Mouse (Mus musculus): ENCODE data around the gene Rabgap1l. TPM values are rescaled to one million over a fixed set of nuclear protein-coding genes. Genes with fewer than 3 reads are reported as not detected.

Gene Rabgap1l
- total and polyA plus RNA-seq, 3 experiments, result 12.9 to 325 (median 302) TPM

DNA sequence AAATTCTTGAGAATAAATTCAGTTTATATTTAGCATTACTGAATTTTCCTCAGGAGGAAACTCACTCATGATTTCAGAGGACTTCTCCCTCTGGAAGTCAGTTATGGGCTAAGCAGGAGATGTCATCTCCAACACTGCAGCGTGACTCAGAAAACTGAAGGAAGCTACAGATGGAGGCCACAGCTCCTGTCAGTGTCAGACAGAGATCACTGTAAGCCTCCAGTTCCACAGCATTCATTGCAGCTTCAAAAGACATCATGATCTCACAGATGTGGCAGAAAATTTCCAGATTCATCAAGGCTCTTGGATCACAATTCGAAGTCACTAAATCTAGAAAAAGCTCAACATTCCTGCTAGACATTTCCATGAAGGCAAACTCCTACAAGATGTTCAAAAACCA, 555.0 kb downstream of the Rabgap1l start:
- no peaks in the 10 kb centered on the region for H3K27me3 ChIP-seq (ENCODE audit: insufficient read depth, low read length)
- no peaks in the 10 kb centered on the region for H3K4me1 ChIP-seq (ENCODE audit: insufficient read depth, low read depth, low read length)
- peaks cover 48% of the 10 kb centered on the region for H3K36me3 ChIP-seq (replicated peaks)

DNA sequence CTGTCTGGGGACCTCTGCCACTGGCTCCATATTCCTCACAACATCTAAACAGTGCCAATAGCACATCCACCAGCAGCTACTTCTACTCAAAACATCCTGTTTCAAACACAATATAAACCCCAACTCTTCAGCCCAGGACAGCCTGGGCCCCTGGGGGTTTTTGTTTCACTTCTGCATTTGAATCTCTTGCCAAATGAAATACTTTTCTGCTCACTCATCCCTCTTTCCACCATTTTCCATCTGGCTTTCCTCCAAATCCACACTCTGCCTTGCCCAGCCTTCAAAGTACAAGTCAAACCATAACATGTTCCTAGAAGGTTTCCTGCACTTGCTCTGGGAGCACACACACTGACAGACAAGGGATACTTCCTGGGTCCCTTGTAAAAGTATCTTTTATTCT, 559.1 kb downstream of the Rabgap1l start:
- no peak for TF ChIP-seq POLR2AphosphoS5 (IDR thresholded peaks at IDR 0.05; ENCODE audit: insufficient replicate concordance, low read depth, low read length)
- TF ChIP-seq GATA1 (IDR thresholded peaks at IDR 0.05; ENCODE audit: borderline replicate concordance, low read length), result no peak
- no peak for TF ChIP-seq CTCF (IDR thresholded peaks at IDR 0.05; ENCODE audit: low read depth, low read length)
- H3K4me3 ChIP-seq (ENCODE audit: low read depth, low read length), result no peak overlapping the region
- H3K4me1 ChIP-seq (ENCODE audit: insufficient read depth, low read depth, low read length), result no peaks in the 10 kb centered on the region; the same call in 1 of the 2 replicates
- no peaks in the 10 kb centered on the region for H3K27me3 ChIP-seq (ENCODE audit: insufficient read depth, low read length)
- peaks cover 43% of the 10 kb centered on the region for H3K36me3 ChIP-seq (replicated peaks)
- no peak for ATAC-seq (ENCODE audit: extremely low read depth, insufficient number of reproducible peaks, low FRiP score, poor library complexity, severe bottlenecking)
- DNase-seq (ENCODE audit: low spot score), result no peak
- H3K9me3 ChIP-seq (replicated peaks), result no peaks in the 10 kb centered on the region

More for the DNA sequence above, 555.0 kb downstream of the Rabgap1l start:
- Histone ChIP-seq H3K4me3 (ENCODE audit: low read depth, low read length) (no peak overlapping the region), H3K9me3 (replicated peaks) (no peaks in the 10 kb centered on the region)
- DNase-seq (ENCODE audit: low spot score), result no peak
- ATAC-seq (ENCODE audit: extremely low read depth, insufficient number of reproducible peaks, low FRiP score, poor library complexity, severe bottlenecking), result no peak
- TF ChIP-seq TAL1 (conservative IDR thresholded peaks at IDR 0.05; ENCODE audit: low read depth, low read length), result no peak
- no peak for TF ChIP-seq GATA2 (IDR thresholded peaks at IDR 0.05; ENCODE audit: borderline replicate concordance, low read depth, low read length)
- no peak for TF ChIP-seq GATA1 (IDR thresholded peaks at IDR 0.05; ENCODE audit: borderline replicate concordance, low read length)
- no peak for TF ChIP-seq CTCF (IDR thresholded peaks at IDR 0.05; ENCODE audit: low read depth, low read length)
- no peak for TF ChIP-seq POLR2AphosphoS5 (IDR thresholded peaks at IDR 0.05; ENCODE audit: insufficient replicate concordance, low read depth, low read length)

DNA sequence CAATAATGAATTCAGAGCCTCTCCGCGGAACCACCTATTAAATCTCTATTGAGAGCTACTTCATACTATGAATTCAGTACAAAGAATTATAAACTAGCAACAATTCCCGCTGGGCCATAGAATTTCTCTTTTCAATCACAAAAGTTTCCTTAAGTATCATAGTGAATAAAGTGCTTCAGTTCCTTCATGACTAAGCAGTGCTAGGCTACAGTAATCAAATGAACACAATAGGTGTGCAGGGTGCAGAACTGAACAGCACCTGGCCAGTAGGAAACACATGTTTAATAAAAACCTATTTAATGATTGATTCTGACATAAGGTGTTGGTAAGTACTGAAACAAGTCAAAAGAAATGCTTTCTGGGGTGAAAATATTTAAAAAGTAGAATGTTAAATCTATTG, 560.9 kb downstream of the Rabgap1l start:
- ATAC-seq (ENCODE audit: extremely low read depth, insufficient number of reproducible peaks, low FRiP score, poor library complexity, severe bottlenecking) (no peak), DNase-seq (ENCODE audit: low spot score) (no peak)
- no peaks in the 10 kb centered on the region for H3K27me3 ChIP-seq (ENCODE audit: insufficient read depth, low read length)
- TF ChIP-seq TAL1 (conservative IDR thresholded peaks at IDR 0.05; ENCODE audit: low read depth, low read length), result no peak
- no peak for TF ChIP-seq GATA2 (IDR thresholded peaks at IDR 0.05; ENCODE audit: borderline replicate concordance, low read depth, low read length)
- no peak for TF ChIP-seq POLR2AphosphoS5 (IDR thresholded peaks at IDR 0.05; ENCODE audit: insufficient replicate concordance, low read depth, low read length)
- no peak for TF ChIP-seq CTCF (IDR thresholded peaks at IDR 0.05; ENCODE audit: low read depth, low read length)
- no peak for TF ChIP-seq GATA1 (IDR thresholded peaks at IDR 0.05; ENCODE audit: borderline replicate concordance, low read length)
- H3K4me3 ChIP-seq (ENCODE audit: low read depth, low read length), result no peak overlapping the region
- H3K36me3 ChIP-seq (replicated peaks), result peaks cover 36% of the 10 kb centered on the region
- no peaks in the 10 kb centered on the region; the same call in 1 of the 2 replicates for H3K4me1 ChIP-seq (ENCODE audit: insufficient read depth, low read depth, low read length)
- H3K9me3 ChIP-seq (replicated peaks), result no peaks in the 10 kb centered on the region

DNA sequence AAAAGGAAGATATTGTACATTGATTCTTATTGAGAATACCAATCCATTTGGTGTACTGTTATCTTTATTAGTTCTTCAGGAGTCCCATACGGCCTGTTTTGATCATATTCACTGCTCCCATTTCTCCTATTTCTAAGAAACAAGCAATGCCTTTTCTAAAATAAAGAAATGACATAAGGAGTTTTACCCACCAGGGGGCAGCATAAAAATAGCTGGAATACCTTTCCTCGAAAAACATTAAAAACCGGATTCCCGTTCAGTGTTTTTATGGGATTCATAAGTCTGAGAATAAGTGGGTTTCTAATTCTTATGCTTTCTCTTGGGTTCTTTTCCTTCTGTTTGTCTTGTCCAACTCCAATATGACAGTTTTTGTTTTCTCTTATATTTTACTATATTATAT, 562.0 kb downstream of the Rabgap1l start:
- H3K4me1 ChIP-seq (ENCODE audit: insufficient read depth, low read depth, low read length), result no peaks in the 10 kb centered on the region; the same call in 1 of the 2 replicates
- no peak overlapping the region for H3K4me3 ChIP-seq (ENCODE audit: low read depth, low read length)
- ATAC-seq (ENCODE audit: extremely low read depth, insufficient number of reproducible peaks, low FRiP score, poor library complexity, severe bottlenecking), result no peak
- DNase-seq (ENCODE audit: low spot score), result no peak
- H3K36me3 ChIP-seq (replicated peaks), result peaks cover 32% of the 10 kb centered on the region
- no peak for TF ChIP-seq CTCF (IDR thresholded peaks at IDR 0.05; ENCODE audit: low read depth, low read length)
- no peak for TF ChIP-seq POLR2AphosphoS5 (IDR thresholded peaks at IDR 0.05; ENCODE audit: insufficient replicate concordance, low read depth, low read length)
- no peak for TF ChIP-seq TAL1 (conservative IDR thresholded peaks at IDR 0.05; ENCODE audit: low read depth, low read length)
- TF ChIP-seq GATA2 (IDR thresholded peaks at IDR 0.05; ENCODE audit: borderline replicate concordance, low read depth, low read length), result no peak
- no peak for TF ChIP-seq GATA1 (IDR thresholded peaks at IDR 0.05; ENCODE audit: borderline replicate concordance, low read length)
- no peaks in the 10 kb centered on the region for H3K9me3 ChIP-seq (replicated peaks)
- no peaks in the 10 kb centered on the region for H3K27me3 ChIP-seq (ENCODE audit: insufficient read depth, low read length)

DNA sequence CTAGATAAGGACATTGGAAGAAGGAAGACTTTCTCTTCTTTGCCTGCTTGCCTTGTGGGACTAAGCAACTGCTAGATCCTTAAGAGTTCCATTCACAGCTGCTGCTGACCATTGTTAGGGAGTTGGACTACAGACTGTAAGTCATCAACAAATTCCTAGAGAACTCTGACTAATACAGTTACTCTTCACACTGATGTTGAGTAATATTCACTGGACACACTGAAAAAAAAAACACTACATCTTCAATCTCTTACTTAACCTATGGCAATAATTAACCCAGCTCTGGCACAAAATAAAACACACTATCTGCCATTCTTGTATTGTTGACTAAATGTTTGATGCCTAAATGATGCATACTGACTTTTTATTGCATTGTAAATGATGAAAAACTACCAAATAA, 565.2 kb downstream of the Rabgap1l start:
- H3K27me3 ChIP-seq (ENCODE audit: insufficient read depth, low read length), result no peaks in the 10 kb centered on the region
- ATAC-seq (ENCODE audit: extremely low read depth, insufficient number of reproducible peaks, low FRiP score, poor library complexity, severe bottlenecking) (no peak), DNase-seq (ENCODE audit: low spot score) (no peak)
- TF ChIP-seq CTCF (IDR thresholded peaks at IDR 0.05; ENCODE audit: low read depth, low read length), result no peak
- TF ChIP-seq POLR2AphosphoS5 (IDR thresholded peaks at IDR 0.05; ENCODE audit: insufficient replicate concordance, low read depth, low read length), result no peak
- no peak for TF ChIP-seq GATA1 (IDR thresholded peaks at IDR 0.05; ENCODE audit: borderline replicate concordance, low read length)
- H3K36me3 ChIP-seq (replicated peaks), result peaks cover 46% of the 10 kb centered on the region
- no peaks in the 10 kb centered on the region; the same call in 1 of the 2 replicates for H3K4me1 ChIP-seq (ENCODE audit: insufficient read depth, low read depth, low read length)
- no peaks in the 10 kb centered on the region for H3K9me3 ChIP-seq (replicated peaks)
- no peak overlapping the region for H3K4me3 ChIP-seq (ENCODE audit: low read depth, low read length)

DNA sequence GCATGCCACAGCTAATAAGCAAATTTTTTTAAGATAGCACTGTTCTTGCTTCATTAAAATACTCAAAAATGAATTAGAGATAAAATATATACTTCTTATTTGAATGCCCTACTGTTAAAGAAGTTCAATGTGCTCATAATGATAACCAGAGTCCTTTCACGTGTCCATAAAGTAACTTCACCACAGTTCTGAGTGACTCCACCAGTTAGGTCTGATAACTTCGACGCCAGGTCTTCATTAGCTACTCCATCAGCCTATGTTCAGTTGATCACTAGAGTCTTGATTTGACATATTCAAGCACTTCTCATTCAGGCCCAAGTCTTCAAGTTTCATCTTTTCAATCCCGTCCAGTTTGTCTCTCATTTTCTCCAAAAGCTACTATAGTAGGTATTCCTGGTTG, 565.8 kb downstream of the Rabgap1l start:
- Histone ChIP-seq H3K9me3 (replicated peaks) (no peaks in the 10 kb centered on the region), H3K4me3 (ENCODE audit: low read depth, low read length) (no peak overlapping the region), H3K36me3 (replicated peaks) (peaks cover 45% of the 10 kb centered on the region), H3K27me3 (ENCODE audit: insufficient read depth, low read length) (no peaks in the 10 kb centered on the region), H3K4me1 (ENCODE audit: insufficient read depth, low read depth, low read length) (no peaks in the 10 kb centered on the region; the same call in 1 of the 2 replicates)
- ATAC-seq (ENCODE audit: extremely low read depth, insufficient number of reproducible peaks, low FRiP score, poor library complexity, severe bottlenecking) (no peak), DNase-seq (ENCODE audit: low spot score) (no peak)
- TF ChIP-seq TAL1 (conservative IDR thresholded peaks at IDR 0.05; ENCODE audit: low read depth, low read length), result no peak
- TF ChIP-seq GATA1 (IDR thresholded peaks at IDR 0.05; ENCODE audit: borderline replicate concordance, low read length), result no peak
- TF ChIP-seq GATA2 (IDR thresholded peaks at IDR 0.05; ENCODE audit: borderline replicate concordance, low read depth, low read length), result no peak
- no peak for TF ChIP-seq POLR2AphosphoS5 (IDR thresholded peaks at IDR 0.05; ENCODE audit: insufficient replicate concordance, low read depth, low read length)

DNA sequence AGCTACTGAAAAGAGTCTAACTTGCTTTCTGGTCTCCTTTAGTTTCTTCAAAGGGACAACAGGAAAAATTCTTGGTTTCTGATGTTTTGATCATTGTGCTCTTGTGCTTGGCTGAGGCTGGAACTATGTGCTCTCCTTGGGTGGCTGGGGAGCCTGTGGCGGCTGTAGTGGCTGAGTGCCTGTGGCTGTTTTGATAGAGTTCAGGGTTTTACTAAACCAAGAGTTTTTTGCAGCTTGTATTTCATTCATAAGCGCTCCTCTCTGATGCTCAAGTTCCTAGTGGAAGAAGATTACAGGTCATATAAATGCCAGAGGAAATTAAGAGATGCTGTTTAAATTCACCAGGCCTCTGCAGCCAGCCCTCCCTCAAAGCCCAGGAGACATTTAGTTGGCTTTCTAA, 568.9 kb downstream of the Rabgap1l start:
- peaks cover 38% of the 10 kb centered on the region for H3K36me3 ChIP-seq (replicated peaks)
- no peak overlapping the region for H3K4me3 ChIP-seq (ENCODE audit: low read depth, low read length)
- H3K27me3 ChIP-seq (ENCODE audit: insufficient read depth, low read length), result no peaks in the 10 kb centered on the region
- DNase-seq (ENCODE audit: low spot score) (no peak), ATAC-seq (ENCODE audit: extremely low read depth, insufficient number of reproducible peaks, low FRiP score, poor library complexity, severe bottlenecking) (no peak)
- H3K9me3 ChIP-seq (replicated peaks), result no peaks in the 10 kb centered on the region
- TF ChIP-seq TAL1 (conservative IDR thresholded peaks at IDR 0.05; ENCODE audit: low read depth, low read length), result no peak
- no peak for TF ChIP-seq CTCF (IDR thresholded peaks at IDR 0.05; ENCODE audit: low read depth, low read length)
- no peak for TF ChIP-seq GATA2 (IDR thresholded peaks at IDR 0.05; ENCODE audit: borderline replicate concordance, low read depth, low read length)
- TF ChIP-seq POLR2AphosphoS5 (IDR thresholded peaks at IDR 0.05; ENCODE audit: insufficient replicate concordance, low read depth, low read length), result no peak
- no peak for TF ChIP-seq GATA1 (IDR thresholded peaks at IDR 0.05; ENCODE audit: borderline replicate concordance, low read length)
- H3K4me1 ChIP-seq (ENCODE audit: insufficient read depth, low read depth, low read length), result no peaks in the 10 kb centered on the region

Measured in G1E (cell line).